Mouse (Mus musculus) kidney, adult 8-10 months (tissue): Measurements from ENCODE around the gene Tdrd1.

Experiments used
- DNase-seq, 2 experiments: peaks; one replicate each; pipeline ENCODE4 v3.0.0; 2022

Tdrd1 gene

DNA sequence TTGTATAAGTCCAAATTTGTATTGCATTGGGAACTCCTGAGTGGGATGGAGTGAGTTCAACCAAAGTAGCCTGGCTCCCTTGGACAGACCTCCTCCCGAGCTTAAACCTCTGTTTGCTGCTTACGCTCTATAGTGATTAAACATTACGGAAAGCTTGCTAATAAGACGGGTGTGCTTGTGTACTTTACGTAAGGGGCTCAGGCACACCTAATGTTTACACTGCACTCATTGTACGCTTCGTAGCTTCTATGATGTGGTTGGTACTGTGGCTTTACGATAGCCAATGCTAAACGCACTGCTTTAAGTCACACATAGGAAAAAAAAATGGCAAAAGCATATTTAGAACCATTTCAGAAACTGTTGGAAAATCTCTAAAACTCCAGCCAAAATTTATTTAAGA, 3.3 kb downstream of the Tdrd1 start:
- DNase-seq: no peak

DNA sequence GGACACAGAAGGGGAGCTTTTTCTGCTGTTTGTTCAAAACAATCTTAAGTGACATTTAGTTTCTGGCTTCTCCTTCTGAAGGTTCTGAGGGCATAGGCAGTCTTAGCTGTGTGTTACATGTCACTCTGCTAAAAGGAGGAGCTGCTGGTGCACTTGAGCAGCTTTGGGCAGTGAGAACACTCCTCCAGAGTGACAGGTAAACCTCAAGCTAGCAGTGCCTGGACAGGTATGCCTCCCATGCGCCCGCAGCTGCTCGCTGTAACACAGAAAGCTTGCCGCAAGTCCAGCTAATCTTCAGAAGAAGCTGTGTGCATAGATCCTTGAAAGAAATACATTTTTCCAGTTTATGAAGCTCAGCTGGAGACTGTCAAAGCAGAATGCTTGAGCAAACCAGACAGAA, 4.2 kb downstream of the Tdrd1 start:
- no peak for DNase-seq

DNA sequence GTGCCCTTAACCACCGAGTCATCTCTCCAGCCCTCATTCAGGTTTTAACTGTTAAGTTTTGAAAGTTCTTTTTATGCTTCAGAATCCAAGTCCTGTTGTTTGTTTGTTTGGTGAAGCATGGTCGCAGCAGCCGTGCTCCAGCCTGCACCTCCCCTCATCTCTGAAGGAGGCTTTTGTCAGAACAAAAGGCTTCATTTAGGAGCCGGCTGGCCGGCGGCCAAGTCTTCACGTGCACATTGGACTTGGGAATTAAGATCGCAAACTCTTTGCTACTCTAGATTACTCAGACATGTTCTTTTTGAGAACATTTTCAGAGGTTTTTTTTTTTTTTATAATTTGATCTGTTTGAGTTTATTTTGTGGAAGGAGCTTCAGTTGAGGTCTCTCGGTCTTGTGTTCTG, 9.3 kb downstream of the Tdrd1 start:
- DNase-seq: peak in 1 of 2 experiments; percentile 69

DNA sequence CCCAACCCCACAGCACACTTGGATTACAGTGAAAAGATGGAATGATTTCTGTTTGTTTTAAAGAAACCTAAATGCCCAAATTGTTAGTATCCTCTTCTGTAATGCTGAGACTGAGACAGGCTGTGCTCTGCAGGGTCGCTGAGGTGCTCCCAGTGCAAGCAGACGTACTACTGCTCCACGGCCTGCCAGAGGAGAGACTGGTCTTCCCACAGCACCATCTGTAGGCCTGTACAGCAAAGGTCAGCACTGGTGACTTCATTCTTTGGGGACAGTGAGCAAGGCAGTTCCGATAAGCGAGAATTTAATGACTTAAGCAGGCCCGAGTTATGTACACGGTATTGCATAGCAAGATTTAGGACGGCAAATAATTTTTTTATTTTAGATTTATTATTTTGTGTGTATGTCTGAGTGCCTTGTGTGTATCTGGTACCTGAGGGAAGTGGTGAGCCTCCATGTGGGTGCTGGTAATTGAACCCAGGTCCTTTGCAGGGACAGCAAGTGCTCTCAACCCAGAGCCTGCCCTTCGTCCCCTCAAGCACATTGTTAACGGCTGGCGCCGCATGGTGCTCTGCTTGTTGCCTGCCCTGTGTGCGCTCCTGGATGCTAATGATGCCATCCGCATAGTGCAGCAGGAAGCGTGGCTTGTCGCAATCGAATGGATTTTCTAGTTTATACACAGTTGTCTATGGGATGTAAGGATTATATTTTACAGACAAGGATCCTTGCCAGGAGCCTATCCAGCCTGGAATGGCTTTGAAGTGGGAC, 13.1 kb downstream of the Tdrd1 start:
- no peak for DNase-seq

DNA sequence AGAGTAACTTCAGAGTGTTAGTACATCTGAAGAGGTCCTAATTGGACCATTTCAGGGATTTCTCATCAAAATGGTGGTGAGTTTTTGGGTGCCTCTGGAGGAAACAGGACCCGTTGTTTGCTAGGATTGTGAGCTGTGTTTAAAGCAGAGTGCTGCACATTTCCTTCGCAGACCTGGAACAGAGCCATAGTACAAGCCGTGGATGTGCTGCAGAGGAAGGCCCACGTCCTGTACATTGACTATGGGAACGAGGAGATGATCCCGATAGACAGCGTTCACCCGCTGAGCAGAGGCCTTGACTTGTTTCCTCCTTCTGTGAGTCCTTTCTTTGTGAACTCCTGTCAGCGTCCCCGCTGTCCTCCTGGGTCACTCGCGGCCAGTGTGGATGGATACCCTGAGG, 17.0 kb downstream of the Tdrd1 start:
- DNase-seq: no peak

DNA sequence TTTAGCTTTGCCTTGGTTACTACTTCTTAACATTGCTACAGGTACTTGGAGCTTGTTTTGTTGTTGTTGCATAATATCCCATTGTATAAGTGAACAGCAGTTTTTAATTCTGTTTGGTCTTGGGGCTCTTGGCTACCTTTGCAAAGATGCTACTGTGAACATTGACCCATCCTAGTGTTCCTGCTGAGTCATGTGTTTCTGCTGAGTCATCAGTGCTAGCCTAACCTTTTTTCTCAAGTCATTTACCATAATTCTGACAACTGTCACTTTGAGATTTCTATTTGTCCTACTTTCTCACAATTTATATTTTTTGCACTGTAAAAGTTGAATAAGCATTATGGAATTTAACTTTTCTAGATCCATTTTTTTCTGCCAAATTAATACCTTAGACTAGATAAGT, 26.6 kb downstream of the Tdrd1 start:
- no peak for DNase-seq

DNA sequence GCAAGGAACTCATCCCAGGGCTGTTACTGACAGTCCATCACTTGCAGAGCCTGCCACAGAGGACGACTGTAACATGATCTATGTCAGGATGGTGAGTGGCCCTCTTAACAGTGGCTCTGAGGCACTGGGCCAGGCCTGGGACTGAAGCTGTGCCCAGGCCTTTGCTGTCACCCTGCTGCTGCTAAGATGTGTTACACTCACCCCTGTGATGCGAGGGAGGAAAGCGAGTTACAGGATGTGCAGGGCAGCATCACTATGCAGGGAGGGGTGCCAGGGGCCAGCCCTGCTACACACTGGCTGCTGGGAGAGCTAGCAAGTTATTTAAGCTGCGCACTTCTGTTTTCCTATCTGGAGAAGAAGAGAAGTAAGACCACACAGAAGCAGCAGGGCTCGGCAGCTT, 30.4 kb downstream of the Tdrd1 start:
- DNase-seq: no peak

DNA sequence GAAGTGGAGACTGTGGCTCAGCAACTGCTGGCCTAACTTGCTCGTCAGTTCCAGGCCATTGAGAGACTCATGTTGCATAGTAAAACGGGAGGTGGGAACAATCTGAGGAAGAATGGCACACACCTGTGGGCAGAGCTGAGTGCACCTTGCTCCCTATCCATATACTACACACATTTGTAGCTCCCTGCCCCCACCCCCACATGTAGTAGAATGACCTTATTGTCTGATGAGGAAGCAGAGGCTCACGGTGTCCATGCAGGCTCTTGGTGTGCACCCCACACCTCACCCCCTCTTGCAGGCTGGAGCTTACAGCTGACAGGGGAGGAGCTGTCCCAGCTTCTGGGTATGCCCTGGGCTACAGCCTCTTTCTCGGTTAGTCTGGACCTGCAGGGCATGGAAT, 41.7 kb downstream of the Tdrd1 start:
- no peak for DNase-seq

DNA sequence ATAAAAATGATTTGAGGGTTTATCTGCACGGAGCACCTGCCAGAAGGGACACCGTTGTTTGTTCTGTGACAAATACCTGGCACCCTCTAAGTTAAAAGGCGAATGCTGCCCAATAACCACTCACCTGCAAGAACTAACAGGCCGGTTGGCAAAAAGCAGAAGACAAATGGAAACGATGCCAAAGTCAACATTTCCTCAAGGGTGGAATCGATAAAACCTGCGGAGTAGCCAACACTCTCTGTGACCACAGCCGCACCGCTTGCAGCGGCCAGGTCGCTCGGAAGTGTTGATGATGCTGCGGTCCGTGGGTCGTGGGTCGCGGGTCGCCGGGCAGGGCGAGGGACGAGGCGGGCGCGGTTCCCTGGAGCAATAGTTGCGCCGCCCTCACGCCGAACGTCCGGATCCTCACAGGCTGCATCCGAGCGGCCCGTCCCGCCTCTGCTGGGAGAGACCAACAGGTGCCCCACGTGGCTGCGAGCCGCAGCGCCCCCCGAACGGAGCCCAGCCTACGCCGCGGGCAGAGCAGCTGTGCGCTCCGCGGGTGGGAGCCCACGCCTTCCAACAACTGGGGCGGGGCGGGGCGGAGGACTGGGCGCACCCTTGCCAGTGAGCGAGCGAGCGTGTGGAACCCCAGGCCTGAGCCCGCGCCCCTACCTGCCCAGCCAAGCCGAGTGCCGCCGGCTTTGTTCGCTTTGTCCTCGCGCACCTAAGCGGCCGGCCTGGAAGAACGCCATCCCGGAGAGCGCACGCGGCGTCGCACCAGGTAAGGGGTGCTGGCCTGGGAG, 48.0 kb downstream of the Tdrd1 start, which contains the start of gene Vwa2:
TSS of gene Vwa2 (plus strand) at position 434 of the 785 bp plus-strand sequence.
- DNase-seq: peak; percentile 12 to 17

DNA sequence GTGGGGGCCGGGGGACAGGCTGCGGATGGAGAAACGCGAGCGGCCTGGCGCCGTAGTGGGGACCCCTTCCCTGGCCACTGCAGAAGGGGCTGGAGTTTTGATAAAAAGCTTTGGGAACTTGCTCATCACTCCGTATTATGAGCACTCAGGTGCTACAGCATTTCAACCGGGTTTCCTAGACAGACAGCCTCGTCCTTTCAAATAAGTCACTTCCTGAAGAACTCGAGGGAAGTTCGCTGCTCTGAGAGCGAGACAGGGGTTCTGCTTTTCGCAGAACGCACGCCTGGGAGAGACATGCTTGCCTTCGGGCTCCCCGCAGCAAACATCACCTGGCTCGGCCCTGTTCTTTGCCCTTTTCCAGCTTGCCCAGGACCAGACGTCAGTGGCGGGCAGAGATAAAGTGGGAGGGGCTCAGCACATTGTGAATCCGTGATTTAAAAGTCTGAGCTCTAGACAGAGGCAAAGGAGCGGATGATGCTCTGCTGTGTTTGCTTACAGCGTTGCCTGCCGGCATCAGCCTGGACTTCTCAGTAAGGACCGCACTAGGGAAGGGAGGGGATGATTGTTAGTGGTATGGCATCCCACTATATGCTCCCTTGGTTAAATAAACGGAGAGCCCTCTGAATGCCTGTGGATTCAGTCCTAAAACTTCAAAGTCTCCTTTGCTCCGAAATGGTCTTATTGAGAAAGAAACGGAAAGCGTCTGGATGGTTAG, 48.7 kb downstream of the Tdrd1 start:
- no peak for DNase-seq

DNA sequence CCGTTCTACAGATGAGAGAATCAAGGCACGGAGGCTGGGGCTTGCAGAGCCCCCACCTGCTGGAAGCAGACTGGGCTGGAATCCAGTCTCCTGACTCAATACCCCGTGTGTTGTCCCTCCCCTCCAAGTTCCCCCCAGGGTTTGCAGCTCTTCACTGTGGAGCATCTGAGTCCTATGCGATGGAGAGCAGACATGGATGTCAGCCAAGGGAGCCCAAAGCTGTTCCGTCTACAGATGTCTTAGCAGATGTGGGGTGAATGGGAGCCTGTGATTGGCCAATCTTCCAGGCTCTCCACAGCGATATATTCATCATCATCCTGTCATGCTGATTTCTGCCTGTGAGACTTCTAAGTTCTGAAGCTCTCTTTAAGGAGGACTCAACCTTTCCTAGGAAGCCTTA, 51.4 kb downstream of the Tdrd1 start:
- no peak for DNase-seq

DNA sequence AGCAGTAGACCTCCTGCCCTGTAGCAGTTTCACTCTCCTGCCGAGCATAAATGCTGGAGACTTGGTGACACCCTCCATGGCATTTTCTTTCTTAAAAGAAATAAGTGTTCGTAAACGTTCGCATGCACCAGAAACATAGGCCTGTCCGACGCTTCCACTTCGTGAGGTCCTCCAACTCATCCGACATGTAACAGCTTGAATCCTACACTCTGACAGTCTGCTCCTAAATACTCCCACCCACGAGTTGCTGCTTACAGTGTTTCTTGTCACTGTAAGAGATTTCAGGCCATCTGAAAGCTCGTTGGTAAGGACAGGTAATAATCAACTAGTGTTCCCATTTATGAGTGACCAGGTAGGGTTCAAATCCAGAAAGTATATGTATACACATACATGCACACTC, 61.9 kb downstream of the Tdrd1 start:
- no peak for DNase-seq

DNA sequence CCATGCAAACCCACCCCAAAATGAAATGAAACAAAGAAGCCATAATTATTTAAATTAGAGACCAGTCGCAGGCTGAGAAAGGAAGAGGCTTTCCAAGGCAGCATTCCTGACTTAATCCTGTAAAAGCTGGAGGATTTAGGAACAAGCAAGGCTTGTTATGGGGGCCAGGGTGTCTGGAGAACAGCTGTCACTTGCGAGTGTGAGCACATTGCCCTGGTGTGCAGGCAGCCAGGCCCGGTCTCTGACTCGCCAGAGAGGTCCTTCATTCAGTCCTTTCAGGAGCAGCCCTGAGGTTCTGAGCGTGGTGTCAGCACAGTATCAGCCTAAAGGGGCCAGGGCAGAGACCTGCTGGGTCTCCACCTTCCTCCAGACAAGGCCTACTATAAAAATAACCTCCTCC, 62.6 kb downstream of the Tdrd1 start:
- DNase-seq: no peak

DNA sequence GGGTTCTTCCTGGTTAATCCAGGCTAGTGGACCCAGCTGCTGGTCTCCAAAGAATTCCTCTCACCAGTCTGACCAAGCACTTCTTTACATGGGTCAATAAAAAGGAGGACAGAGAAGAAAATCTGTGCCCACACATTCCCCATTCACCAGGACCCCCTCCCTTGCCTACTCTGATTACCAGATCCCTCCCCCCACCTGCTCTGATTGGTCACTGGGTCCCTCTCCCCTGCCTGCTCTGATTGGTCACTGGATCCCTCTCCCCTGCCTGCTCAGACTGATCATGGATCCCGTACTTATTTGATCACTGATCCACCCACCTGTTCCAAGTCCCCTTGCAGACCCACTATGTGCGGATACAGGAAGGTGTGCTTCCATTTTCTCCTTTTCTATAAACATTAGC, 65.4 kb downstream of the Tdrd1 start:
- DNase-seq: no peak

DNA sequence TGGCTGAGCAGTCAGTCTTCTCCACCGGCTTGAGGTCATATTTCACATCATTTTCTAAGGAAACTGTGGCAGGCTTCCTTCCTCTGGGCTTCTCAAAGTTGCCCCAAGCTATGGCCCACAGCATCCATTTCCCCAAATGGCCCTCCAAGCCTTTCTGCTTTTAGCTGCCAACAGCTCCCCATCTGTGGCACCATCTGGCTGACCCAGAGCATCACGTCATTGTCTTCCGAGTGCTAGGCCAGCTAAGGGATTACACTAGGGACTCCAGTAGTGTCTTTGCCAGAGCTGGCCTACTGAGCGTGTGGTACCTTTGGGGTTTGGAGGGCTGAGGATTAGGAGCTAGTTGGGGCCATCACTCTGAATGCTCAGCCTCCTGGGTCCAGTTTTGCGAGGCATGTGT, 66.6 kb downstream of the Tdrd1 start:
- no peak for DNase-seq

DNA sequence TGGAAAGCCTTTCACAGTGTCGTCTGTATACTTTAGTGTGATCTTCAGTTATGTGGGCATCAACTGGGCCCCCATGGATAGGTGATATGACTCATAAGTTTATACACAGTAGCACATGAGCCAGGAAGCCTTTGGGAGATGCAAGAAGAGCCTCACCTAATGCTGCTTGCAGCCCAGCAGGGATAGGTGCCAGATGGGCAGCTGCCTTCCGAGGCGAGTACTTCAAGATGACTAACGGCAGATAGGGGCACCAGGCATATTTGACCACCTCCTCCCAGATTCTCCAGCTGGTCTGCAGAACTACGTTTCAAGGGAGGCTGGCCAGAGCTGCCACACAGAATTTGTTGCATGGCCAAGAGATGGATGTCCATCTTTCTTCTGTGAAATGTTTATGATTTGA, 67.3 kb downstream of the Tdrd1 start:
- no peak for DNase-seq

DNA sequence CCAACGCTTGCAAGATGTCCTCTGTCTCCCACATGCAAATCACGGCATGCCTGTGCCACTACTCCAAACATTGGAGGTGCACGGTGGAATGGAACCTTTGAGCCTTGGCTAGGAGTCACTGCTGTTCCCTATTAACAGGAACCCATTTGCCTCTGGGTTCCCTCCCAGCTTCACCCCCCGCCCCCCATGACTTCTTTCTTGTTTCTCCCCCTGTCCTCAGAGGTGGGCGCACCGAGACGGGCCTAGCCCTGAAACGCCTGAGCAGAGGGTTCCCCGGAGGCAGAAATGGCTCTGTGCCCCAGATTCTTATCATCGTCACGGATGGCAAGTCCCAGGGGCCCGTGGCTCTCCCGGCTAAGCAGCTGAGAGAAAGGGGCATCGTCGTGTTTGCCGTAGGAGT, 71.6 kb downstream of the Tdrd1 start:
- DNase-seq: peak in 1 of 2 experiments; percentile 50

DNA sequence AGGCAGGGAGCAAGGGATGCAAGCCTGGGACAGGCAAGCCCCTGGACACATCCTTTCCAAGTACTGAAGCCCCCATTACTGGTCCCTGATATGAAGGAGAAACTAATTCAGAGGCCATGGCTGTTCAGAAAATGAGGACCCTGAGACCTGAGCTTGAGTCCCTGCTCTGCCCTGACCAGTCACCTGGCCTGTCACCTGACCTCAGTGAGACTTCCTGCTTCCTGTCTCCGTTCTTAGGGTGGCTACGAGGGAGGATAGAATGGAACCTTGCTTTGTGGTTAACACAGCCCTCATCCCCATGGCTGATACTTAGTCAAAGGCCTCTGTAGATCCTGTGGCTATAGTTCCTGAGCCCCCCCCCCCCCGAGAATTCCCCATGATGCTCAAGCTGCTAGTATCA, 78.1 kb downstream of the Tdrd1 start:
- DNase-seq: no peak

DNA sequence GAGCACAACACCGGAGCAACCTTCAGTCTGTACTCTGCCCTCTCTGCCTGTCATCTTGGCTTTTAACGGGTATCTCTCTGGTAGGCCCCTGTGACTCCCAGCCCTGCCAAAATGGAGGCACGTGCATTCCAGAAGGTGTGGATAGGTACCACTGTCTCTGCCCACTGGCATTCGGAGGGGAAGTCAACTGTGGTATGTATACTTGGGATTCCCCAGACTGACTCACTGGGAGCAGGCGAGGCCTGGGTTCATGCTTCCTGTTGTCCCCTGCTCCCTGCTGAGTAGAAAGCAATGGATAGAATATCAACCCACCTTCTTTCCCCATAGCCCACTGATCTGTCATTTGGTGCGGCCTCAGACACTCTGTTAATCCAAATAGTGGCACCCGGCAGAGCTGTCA, 79.4 kb downstream of the Tdrd1 start:
- no peak for DNase-seq

DNA sequence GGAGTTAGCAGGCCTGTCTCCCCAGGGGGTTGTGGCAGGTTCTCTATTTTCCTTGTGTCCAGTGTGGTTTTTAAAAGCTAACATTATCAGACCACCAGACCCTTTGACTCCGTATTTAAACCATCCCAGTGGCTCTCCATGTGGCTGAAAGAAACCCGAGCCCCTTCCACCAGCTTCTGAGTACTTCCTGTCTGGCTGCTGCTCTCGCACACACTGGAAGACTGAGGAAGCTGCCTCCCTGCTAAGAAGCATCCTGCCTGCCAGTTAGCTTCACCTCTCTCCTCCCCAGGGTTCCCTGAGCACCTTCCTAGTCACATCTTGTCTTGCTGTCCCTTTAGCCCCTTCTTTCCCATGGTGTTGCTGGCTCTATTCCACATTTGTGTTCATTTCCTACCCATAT, 81.8 kb downstream of the Tdrd1 start:
- DNase-seq: no peak

DNA sequence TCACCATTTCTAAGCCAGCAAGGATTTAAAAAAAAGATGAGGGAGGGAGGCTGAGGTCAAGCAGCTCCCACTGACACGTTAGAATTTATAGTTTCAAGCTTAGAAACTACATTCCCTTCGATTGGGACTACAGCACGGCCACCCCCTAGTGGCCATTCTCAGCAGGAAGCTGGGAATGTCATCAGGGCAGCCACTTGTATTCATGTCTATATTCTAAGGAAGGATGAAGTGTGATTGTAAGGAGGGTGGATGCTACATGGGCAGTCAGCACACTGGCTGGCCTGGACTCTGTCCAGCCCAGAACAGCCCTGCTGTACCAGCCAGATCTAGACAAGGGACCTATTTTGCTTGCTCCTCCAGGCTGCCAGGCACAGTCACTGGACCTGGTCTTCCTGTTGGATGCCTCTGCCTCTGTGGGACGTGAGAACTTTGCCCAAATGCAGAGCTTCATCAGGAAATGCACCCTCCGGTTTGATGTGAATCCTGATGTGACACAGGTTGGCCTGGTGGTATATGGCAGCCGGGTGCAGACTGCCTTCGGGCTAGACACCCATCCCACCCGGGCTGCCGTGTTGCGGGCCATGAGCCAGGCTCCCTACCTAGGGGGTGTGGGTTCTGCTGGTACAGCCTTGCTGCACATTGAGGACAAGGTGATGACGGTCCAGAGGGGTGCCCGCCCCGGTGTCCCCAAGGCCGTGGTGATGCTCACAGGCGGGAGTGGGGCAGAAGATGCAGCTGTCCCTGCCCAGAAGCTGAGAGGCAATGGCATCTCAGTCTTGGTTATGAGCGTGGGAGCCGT, 82.7 kb downstream of the Tdrd1 start:
- DNase-seq: peak in 1 of 2 experiments; percentile 57

DNA sequence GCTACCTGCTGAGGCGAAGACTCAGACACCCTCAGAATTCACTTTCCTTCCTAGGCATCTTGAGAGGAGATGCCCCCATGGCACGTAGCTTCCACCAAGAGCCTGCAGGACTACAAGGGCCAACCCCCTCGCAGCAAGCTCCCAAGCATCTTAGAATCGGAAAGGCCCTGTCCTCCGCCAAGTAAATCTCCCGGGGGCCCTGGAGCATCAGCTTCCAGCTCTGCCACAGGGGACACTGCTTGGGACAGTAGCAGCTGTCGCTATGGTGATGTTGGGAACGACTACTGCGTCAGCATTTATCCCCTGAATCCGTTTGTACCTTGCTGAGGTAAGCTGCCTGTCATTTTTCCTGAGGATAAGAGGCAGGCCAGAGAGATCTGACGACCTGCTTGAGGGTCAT, 84.6 kb downstream of the Tdrd1 start:
- DNase-seq: no peak

DNA sequence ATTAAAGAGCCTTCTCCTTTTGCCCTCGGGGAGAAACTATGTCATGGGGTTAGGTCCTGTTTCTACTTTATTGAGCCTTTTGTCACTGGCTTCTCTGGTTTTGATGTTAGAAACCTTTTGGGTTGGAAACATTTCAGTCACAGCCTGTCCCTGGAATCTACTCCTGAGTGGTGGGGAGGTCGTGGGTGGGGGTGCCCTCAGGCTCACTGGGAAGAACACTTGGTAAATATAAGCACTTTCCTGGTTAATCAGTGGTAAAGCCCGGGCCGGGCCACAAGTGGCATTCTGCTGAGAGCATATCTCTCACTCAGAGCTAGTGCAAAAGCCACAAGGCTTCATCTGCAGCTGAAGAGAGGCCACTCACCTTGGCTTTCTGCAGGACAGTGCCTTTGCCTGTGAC, 87.8 kb downstream of the Tdrd1 start:
- DNase-seq: peak; percentile 65 to 69
